Mouse (Mus musculus) forebrain, embryonic 14.5 days (tissue): Measurements from ENCODE around the gene Mrps34. TPM values are rescaled to one million over a fixed set of nuclear protein-coding genes. Genes with fewer than 3 reads are reported as not detected.

Source experiments
- ATAC-seq: fragments of 200-750 bp; cut with Nextera tagmentation; 2 replicates; pipeline ENCODE4 v1.8.0; 2017; ENCODE audit warnings: mild to moderate bottlenecking, moderate library complexity
- DNase-seq: peaks from one replicate; pipeline ENCODE4 v3.0.0-alpha.2; 2015; ENCODE audit warnings: low spot score
- H3K27ac ChIP-seq: fragments of 300-500 bp; sonication (generic); 2 replicates; pipeline ENCODE4 v1.5.1; 2014; ENCODE audit warnings: low read depth, mild to moderate bottlenecking, control low read depth, low read length, moderate library complexity
- H3K27me3 ChIP-seq: fragments of 300-500 bp; sonication (generic); replicated peaks from 2 replicates; pipeline ENCODE4 v1.6.1; 2014; ENCODE audit warnings: low read length, control low read depth, mixed read lengths; ENCODE audit not compliant: control insufficient read depth, insufficient read depth
- H3K36me3 ChIP-seq: fragments of 300-500 bp; sonication (generic); 2 replicates; pipeline ENCODE4 v1.6.1; 2014; ENCODE audit warnings: low read length, control low read depth; ENCODE audit not compliant: control insufficient read depth, insufficient read depth
- H3K4me1 ChIP-seq: fragments of 300-500 bp; sonication (generic); 2 replicates; pipeline ENCODE4 v1.6.1; 2014; ENCODE audit warnings: antibody characterized with exemption, low read length, control low read depth; ENCODE audit not compliant: control insufficient read depth, insufficient read depth
- H3K4me2 ChIP-seq: fragments of 300-500 bp; sonication (generic); 2 replicates; pipeline ENCODE4 v1.6.1; 2014; ENCODE audit warnings: mild to moderate bottlenecking, control low read depth, low read length
- H3K4me3 ChIP-seq: fragments of 300-500 bp; sonication (generic); 2 replicates; pipeline ENCODE4 v1.5.1; 2014; ENCODE audit warnings: low read depth, low read length, control low read depth
- H3K9ac ChIP-seq: fragments of 300-500 bp; sonication (generic); 2 replicates; pipeline ENCODE4 v1.6.1; 2014; ENCODE audit warnings: mild to moderate bottlenecking, low read length, control low read depth, moderate library complexity
- H3K9me3 ChIP-seq: fragments of 300-500 bp; sonication (generic); replicated peaks from 2 replicates; pipeline ENCODE4 v1.6.1; 2016; ENCODE audit warnings: low read length, control low read depth, mixed read lengths; ENCODE audit not compliant: control insufficient read depth
- WGBS: fragments of 180-500 bp; shearing (Covaris S2); extraction: QIAGEN DNeasy Blood & Tissue Kit; methylation state at CpG from one replicate; pipeline ENCODE4 v1.1.7; 2014; 5-methylcytosine and 5-hydroxymethylcytosine counted together
- polyA plus RNA-seq: library from polyadenylated mRNA; unstranded; fragments of >200 nt; fragmentation: Nextera tagmentation; extraction: Ambion mirVana; gene quantifications from 2 replicates; pipeline ENCODE4 v1.2.1, GENCODE M21; 2014

The Mrps34 gene
- polyA plus RNA-seq, 1 experiment from 2014 or later: 78.4 TPM

GRCm38 (mm10) chr17:24895571-24896240 is 790 bp downstream of the Mrps34 start:
- peaks cover 64% of the 10 kb centered on the region for H3K36me3 ChIP-seq
- H3K4me3 ChIP-seq: peak overlapping the region; percentile 81

GRCm38 (mm10) chr17:24896241-24896992 is 1.5 kb downstream of the Mrps34 start, which contains the start of gene Nme3:
TSS of gene Nme3 (plus strand) at chr17:24896500.
- peak within 1 kb of the TSS; percentile 90 for H3K9ac ChIP-seq
- peaks cover 21% of the 10 kb centered on the region for H3K4me1 ChIP-seq
- H3K9me3 ChIP-seq: no peaks in the 10 kb centered on the region
- no peaks in the 10 kb centered on the region for H3K27me3 ChIP-seq
- ATAC-seq (peak; percentile 66), DNase-seq (peak; percentile 78)
- H3K4me2 ChIP-seq: peak within 1 kb of the TSS; percentile 98
- 1% methylated on average over 46 of the region's 50 CpGs for WGBS
- H3K36me3 ChIP-seq: peaks cover 64% of the 10 kb centered on the region
- H3K27ac ChIP-seq: peak within 1 kb of the TSS; percentile 81
- H3K4me3 ChIP-seq: peak within 1 kb of the TSS; percentile 81

More at GRCm38 (mm10) chr17:24895571-24896240, 790 bp downstream of the Mrps34 start:
- Histone ChIP-seq H3K4me1 (peaks cover 21% of the 10 kb centered on the region), H3K4me2 (peak overlapping the region; percentile 98), H3K27ac (peak overlapping the region; percentile 81), H3K9ac (peak overlapping the region; percentile 90), H3K27me3 (no peaks in the 10 kb centered on the region), H3K9me3 (no peaks in the 10 kb centered on the region)
- 11% methylated on average over 23 of the region's 23 CpGs for WGBS
- peak; percentile 7; the same call in 1 of the 2 replicates for ATAC-seq
- no peak for DNase-seq

- no peak for DNase-seq
- Histone ChIP-seq H3K27ac (no peak overlapping the region), H3K27me3 (no peaks in the 10 kb centered on the region), H3K36me3 (peaks cover 64% of the 10 kb centered on the region), H3K9ac (peak overlapping the region; percentile 90), H3K4me3 (peak overlapping the region; percentile 81), H3K4me2 (peak overlapping the region; percentile 98), H3K4me1 (peaks cover 21% of the 10 kb centered on the region), H3K9me3 (no peaks in the 10 kb centered on the region)
- WGBS: 28% methylated on average over 11 of the region's 11 CpGs
- no peak; the same call in 1 of the 2 replicates for ATAC-seq
Observed at GRCm38 (mm10) chr17:24896993-24897269, 2.0 kb downstream of the Mrps34 start.

- 0 out of 2 replicates have a peak overlapping the region, but pooled peaks have one; percentile 17 for H3K9ac ChIP-seq
- H3K4me2 ChIP-seq: peak overlapping the region; percentile 98
- H3K4me3 ChIP-seq: peak overlapping the region; percentile 81
- peaks cover 64% of the 10 kb centered on the region for H3K36me3 ChIP-seq
- no peak overlapping the region for H3K27ac ChIP-seq
- ATAC-seq (no peak), DNase-seq (no peak)
- WGBS: 75% methylated on average over 4 of the region's 4 CpGs
- peaks cover 21% of the 10 kb centered on the region for H3K4me1 ChIP-seq
- no peaks in the 10 kb centered on the region for H3K9me3 ChIP-seq
- no peaks in the 10 kb centered on the region for H3K27me3 ChIP-seq
Observed at GRCm38 (mm10) chr17:24897600-24897999, 2.7 kb downstream of the Mrps34 start.

GRCm38 (mm10) chr17:24898041-24898854 is 3.3 kb downstream of the Mrps34 start:
- Histone ChIP-seq H3K36me3 (peaks cover 64% of the 10 kb centered on the region), H3K4me2 (0 out of 2 replicates have a peak overlapping the region, but pooled peaks have one; percentile 98)

GRCm38 (mm10) chr17:24899153-24899552 is 4.2 kb downstream of the Mrps34 start:
- no peak for ATAC-seq
- H3K27ac ChIP-seq: no peak overlapping the region
- no peak overlapping the region for H3K9ac ChIP-seq
- no peak for DNase-seq
- peaks cover 15% of the 10 kb centered on the region for H3K4me1 ChIP-seq
- peaks cover 69% of the 10 kb centered on the region for H3K36me3 ChIP-seq
- no peaks in the 10 kb centered on the region for H3K9me3 ChIP-seq
- 71% methylated on average over 5 of the region's 5 CpGs for WGBS
- no peak overlapping the region for H3K4me2 ChIP-seq
- H3K4me3 ChIP-seq: no peak overlapping the region
- H3K27me3 ChIP-seq: no peaks in the 10 kb centered on the region

More at GRCm38 (mm10) chr17:24898041-24898854, 3.3 kb downstream of the Mrps34 start:
- 92% methylated on average over 4 of the region's 4 CpGs for WGBS
- no peak overlapping the region for H3K9ac ChIP-seq
- H3K27me3 ChIP-seq: no peaks in the 10 kb centered on the region
- DNase-seq (no peak), ATAC-seq (no peak)
- H3K9me3 ChIP-seq: no peaks in the 10 kb centered on the region
- no peak overlapping the region for H3K27ac ChIP-seq
- H3K4me3 ChIP-seq: peak overlapping the region; percentile 81; the same call in 1 of the 2 replicates
- H3K4me1 ChIP-seq: peaks cover 21% of the 10 kb centered on the region

GRCm38 (mm10) chr17:24900014-24900413 is 5.1 kb downstream of the Mrps34 start:
- Histone ChIP-seq H3K4me2 (no peak overlapping the region), H3K4me3 (no peak overlapping the region), H3K27ac (no peak overlapping the region), H3K9me3 (no peaks in the 10 kb centered on the region), H3K36me3 (peaks cover 77% of the 10 kb centered on the region), H3K9ac (no peak overlapping the region), H3K4me1 (peaks cover 13% of the 10 kb centered on the region), H3K27me3 (no peaks in the 10 kb centered on the region)
- WGBS: 93% methylated on average over 6 of the region's 6 CpGs
- ATAC-seq (no peak), DNase-seq (no peak)

- H3K9me3 ChIP-seq: no peaks in the 10 kb centered on the region
- no peak overlapping the region for H3K4me3 ChIP-seq
- DNase-seq (no peak), ATAC-seq (no peak)
- H3K27ac ChIP-seq: no peak overlapping the region
- peaks cover 98% of the 10 kb centered on the region for H3K36me3 ChIP-seq
- H3K27me3 ChIP-seq: no peaks in the 10 kb centered on the region
- H3K9ac ChIP-seq: no peak overlapping the region
- peaks cover 5% of the 10 kb centered on the region; the same call in 1 of the 2 replicates for H3K4me1 ChIP-seq
- 95% methylated on average over 5 of the region's 5 CpGs for WGBS
- H3K4me2 ChIP-seq: no peak overlapping the region
Observed at GRCm38 (mm10) chr17:24902124-24902523, 7.2 kb downstream of the Mrps34 start.
